23 mouse cellular contexts compared by ENCODE assay signal in genomic region chr15:79970491-79970890, GRCm38 (mm10). TPM values are rescaled to one million over a fixed set of nuclear protein-coding genes. Genes with fewer than 3 reads are reported as not detected.
DNase-seq lines count a peak whose midpoint lies in the region; ATAC-seq and TF ChIP-seq lines count a peak whose summit lies in the region.
"Had no signal": no experiment of that assay in that cellular context is flagged by ENCODE, and none has a peak within 500 bp of the region (broad histone marks: within the 10 kb centered on the region; RNA-seq: fewer than 3 reads in every experiment).

No protein-coding gene starts in this region.

- H3K36me3 ChIP-seq in ES-Bruce4 (ENCODE audit: control insufficient read depth, insufficient read depth, low read length, poor library complexity, severe bottlenecking) = peaks cover 19% of the 10 kb centered on the region
- peaks cover 30% of the 10 kb centered on the region for H3K36me3 ChIP-seq in ES-E14 (ENCODE audit: control insufficient read depth, insufficient read depth, low read length, poor library complexity, severe bottlenecking)
- no peaks in the 10 kb centered on the region for H3K36me3 ChIP-seq in lung, postnatal 0 days (ENCODE audit: insufficient read depth, low read length)
- H3K36me3 ChIP-seq: embryonic facial prominence, embryonic 10.5 days; embryonic facial prominence, embryonic 12.5 days; forebrain, embryonic 15.5 days had no signal

- no peaks in the 10 kb centered on the region for H3K4me1 ChIP-seq in ES-Bruce4 (ENCODE audit: control insufficient read depth, insufficient read depth, low read length)
- H3K4me1 ChIP-seq in ES-E14 (ENCODE audit: control insufficient read depth in 2 of 2, insufficient read depth in 2 of 2, low read length in 2 of 2, poor library complexity in 1 of 2) = peaks cover 0 to 14% of the 10 kb centered on the region in 2 experiments; a peak in 3 of 4 replicates
- H3K4me1 ChIP-seq in lung, postnatal 0 days (ENCODE audit: insufficient read depth, low read depth, low read length) = no peaks in the 10 kb centered on the region
- H3K4me1 ChIP-seq: embryonic facial prominence, embryonic 10.5 days; embryonic facial prominence, embryonic 12.5 days; forebrain, embryonic 13.5 days; forebrain, embryonic 15.5 days had no signal

- peak overlapping the region; percentile 64 for H3K27ac ChIP-seq in ES-Bruce4 (ENCODE audit: insufficient read depth, low read length)
- H3K27ac ChIP-seq in ES-E14 (ENCODE audit: insufficient read depth, low read depth, low read length, poor library complexity, severe bottlenecking) = peak overlapping the region; percentile 89
- H3K27ac ChIP-seq in lung, postnatal 0 days (ENCODE audit: low read length) = no peak overlapping the region
- H3K27ac ChIP-seq: embryonic facial prominence, embryonic 10.5 days; embryonic facial prominence, embryonic 12.5 days; forebrain, embryonic 13.5 days; forebrain, embryonic 15.5 days had no signal

- H3K9ac ChIP-seq in ES-Bruce4 (ENCODE audit: low read depth, poor library complexity, severe bottlenecking) (peak overlapping the region; percentile 90), ES-E14 (ENCODE audit: insufficient read depth, low read depth, low read length, poor library complexity, severe bottlenecking) (peak overlapping the region; percentile 85)
- H3K9ac ChIP-seq in lung, postnatal 0 days (replicated peaks; ENCODE audit: low read depth) = no peak overlapping the region
- H3K9ac ChIP-seq: embryonic facial prominence, embryonic 12.5 days; forebrain, embryonic 13.5 days; forebrain, embryonic 15.5 days; forebrain, postnatal 0 days had no signal

- H3K4me3 ChIP-seq in ES-Bruce4 (ENCODE audit: low read depth, low read length) (peak overlapping the region; percentile 82), ES-E14 (ENCODE audit: insufficient read depth in 1 of 2, low read depth in 1 of 2, low read length in 2 of 2, poor library complexity in 1 of 2, severe bottlenecking in 1 of 2) (peak overlapping the region; percentile 80 to 97)
- no peak overlapping the region for H3K4me3 ChIP-seq in lung, postnatal 0 days (ENCODE audit: low read depth, low read length)
- H3K4me3 ChIP-seq: embryonic facial prominence, embryonic 10.5 days; embryonic facial prominence, embryonic 12.5 days; forebrain, embryonic 13.5 days; forebrain, embryonic 15.5 days had no signal

- 0 out of 2 replicates have a peak, but pooled peaks have one; percentile 8 for TF ChIP-seq EP300 in ES-Bruce4 (IDR thresholded peaks at IDR 0.05; ENCODE audit: insufficient read depth, low read depth, low read length)
- no peak for TF ChIP-seq EP300 in lung, postnatal 0 days (IDR thresholded peaks at IDR 0.05)

- no peak for ATAC-seq in lung, postnatal 0 days
- ATAC-seq: forebrain, embryonic 13.5 days; forebrain, embryonic 15.5 days; forebrain, postnatal 0 days; Patski had no signal

- no peak for TF ChIP-seq POLR2A in ES-Bruce4 (IDR thresholded peaks at IDR 0.05; ENCODE audit: insufficient read depth, low read length)

- no peak overlapping the region for H3K4me2 ChIP-seq in lung, postnatal 0 days (replicated peaks; ENCODE audit: low read depth, low read length)
- H3K4me2 ChIP-seq: embryonic facial prominence, embryonic 12.5 days; forebrain, embryonic 13.5 days; forebrain, embryonic 15.5 days had no signal

- 96% methylated on average over 18 of the region's 18 CpGs for WGBS in lung, postnatal 0 days

- H3K27me3 ChIP-seq in ES-Bruce4 (ENCODE audit: control insufficient read depth, insufficient read depth, low read length, poor library complexity, severe bottlenecking) = no peaks in the 10 kb centered on the region
- H3K27me3 ChIP-seq in lung, postnatal 0 days (replicated peaks; ENCODE audit: insufficient read depth, low read length) = no peaks in the 10 kb centered on the region
- H3K27me3 ChIP-seq: embryonic facial prominence, embryonic 12.5 days; forebrain, embryonic 13.5 days; forebrain, embryonic 15.5 days; Patski had no signal

- no peaks in the 10 kb centered on the region for H3K9me3 ChIP-seq in ES-Bruce4 (replicated peaks; ENCODE audit: control insufficient read depth, insufficient read depth, low read length, poor library complexity, severe bottlenecking)
- H3K9me3 ChIP-seq in ES-E14 (ENCODE audit: control insufficient read depth, insufficient read depth, low read depth, low read length) = no peaks in the 10 kb centered on the region
- no peaks in the 10 kb centered on the region for H3K9me3 ChIP-seq in lung, postnatal 0 days (ENCODE audit: low read length)
- H3K9me3 ChIP-seq: embryonic facial prominence, embryonic 10.5 days; embryonic facial prominence, embryonic 12.5 days; forebrain, embryonic 13.5 days; forebrain, embryonic 15.5 days had no signal

- DNase-seq in ES-E14 (ENCODE audit: low read depth, low spot score) (no peak), R1 (ENCODE audit: low read depth, low spot score) (peak; percentile 83), ZHBTc4 (ENCODE audit: low read depth, low spot score) (peak; percentile 85)
- DNase-seq in lung, postnatal 0 days (ENCODE audit: low spot score) = no peak
- no peak for DNase-seq in cerebellum, postnatal 36 days
- no peak for DNase-seq in layer of hippocampus, adult 9-10 months (ENCODE audit: low spot score)
- no peak for DNase-seq in left cerebral cortex, adult 18-20 months (ENCODE audit: low spot score in 2 of 2)
- DNase-seq: adrenal gland, adult 2 months; adrenal gland, postnatal 14 days; adrenal gland, postnatal 36 days; cerebellum, adult 11-12 months; cerebellum, adult 2 months; cerebellum, adult 9-10 months; cerebellum, postnatal 10 days; cerebellum, postnatal 25 days; embryo, embryonic 11 days; forebrain, postnatal 0 days had no signal

- TF ChIP-seq CTCF in ES-Bruce4 (IDR thresholded peaks at IDR 0.05; ENCODE audit: low read depth, low read length) = no peak
- TF ChIP-seq CTCF in lung, postnatal 0 days (IDR thresholded peaks at IDR 0.05) = no peak

- in situ Hi-C loops in ES-E14 (cut with MboI; ENCODE audit: low sequenced_read_pairs in 2 of 2, unreplicated experiment in 2 of 2) = no loop called here

TF ChIP-seq in ES-E14, 5 proteins besides CTCF, POLR2A, EP300 and RAD21:
- TF ChIP-seq MAFK (IDR thresholded peaks at IDR 0.05; ENCODE audit: insufficient read depth, low read depth, low read length) (no peak), ZNF384 (IDR thresholded peaks at IDR 0.05; ENCODE audit: low read depth, low read length) (no peak), CHD2 (IDR thresholded peaks at IDR 0.05; ENCODE audit: low read depth, low read length) (no peak)

RNA-seq across cellular contexts. Expression of gene Cbx7, which starts 0.4 kb away (rescaled TPM):
- polyA plus RNA-seq in ES-Bruce4 (2011; ENCODE audit: insufficient read depth, insufficient read length, low read depth, missing spikeins) = 111 and 112 TPM in 2 replicates
- total RNA-seq in ES-E14 (2012; rRNA removed) = 171 and 233 TPM in 2 replicates
- 4.1 and 4.5 TPM in 2 replicates for polyA plus RNA-seq in lung, postnatal 0 days (2015; fragmentation: Nextera tagmentation; extraction: Ambion mirVana)
- 10 to 100 TPM; 59.6 to 61.7 TPM for total RNA-seq in left cerebral cortex, adult 18-20 months (2021)

RNA-seq across cellular contexts. Expression of gene Pdgfb, which starts 44.3 kb away (rescaled TPM):
- 16.8 and 17.1 TPM in 2 replicates for polyA plus RNA-seq in ES-Bruce4 (2011; ENCODE audit: insufficient read depth, insufficient read length, low read depth, missing spikeins)
- total RNA-seq in ES-E14 (2012; rRNA removed) = 9.5 and 12.1 TPM in 2 replicates
- polyA plus RNA-seq in lung, postnatal 0 days (2015; fragmentation: Nextera tagmentation; extraction: Ambion mirVana) = 10.5 and 14.2 TPM in 2 replicates
- 10 to 100 TPM; 28.5 to 37.6 TPM for total RNA-seq in left cerebral cortex, adult 18-20 months (2021)

Comparison
In these comparisons a context has a peak if more than half of its experiments do, and no peak if none do; other contexts are left out.
1. DNase-seq: peak in R1 (single experiment) and ZHBTc4 (single experiment); none in ES-E14 (single experiment), lung, postnatal 0 days (single experiment), cerebellum, postnatal 36 days (0 of 2), layer of hippocampus, adult 9-10 months (single experiment) and left cerebral cortex, adult 18-20 months (0 of 2).